Mouse (Mus musculus): ENCODE data around the gene Ppp1r9b. TPM values are rescaled to one million over a fixed set of nuclear protein-coding genes. Genes with fewer than 3 reads are reported as not detected.
"Not testable (repeated sequence)": the region's sequence is repeated elsewhere in the genome, so short reads cannot be mapped to it uniquely, and the experiment has no call there.

Gene Ppp1r9b
- polyA plus RNA-seq (2015; fragmentation: Nextera tagmentation; extraction: Ambion mirVana): 21.5 and 27.9 TPM in 2 replicates

DNA sequence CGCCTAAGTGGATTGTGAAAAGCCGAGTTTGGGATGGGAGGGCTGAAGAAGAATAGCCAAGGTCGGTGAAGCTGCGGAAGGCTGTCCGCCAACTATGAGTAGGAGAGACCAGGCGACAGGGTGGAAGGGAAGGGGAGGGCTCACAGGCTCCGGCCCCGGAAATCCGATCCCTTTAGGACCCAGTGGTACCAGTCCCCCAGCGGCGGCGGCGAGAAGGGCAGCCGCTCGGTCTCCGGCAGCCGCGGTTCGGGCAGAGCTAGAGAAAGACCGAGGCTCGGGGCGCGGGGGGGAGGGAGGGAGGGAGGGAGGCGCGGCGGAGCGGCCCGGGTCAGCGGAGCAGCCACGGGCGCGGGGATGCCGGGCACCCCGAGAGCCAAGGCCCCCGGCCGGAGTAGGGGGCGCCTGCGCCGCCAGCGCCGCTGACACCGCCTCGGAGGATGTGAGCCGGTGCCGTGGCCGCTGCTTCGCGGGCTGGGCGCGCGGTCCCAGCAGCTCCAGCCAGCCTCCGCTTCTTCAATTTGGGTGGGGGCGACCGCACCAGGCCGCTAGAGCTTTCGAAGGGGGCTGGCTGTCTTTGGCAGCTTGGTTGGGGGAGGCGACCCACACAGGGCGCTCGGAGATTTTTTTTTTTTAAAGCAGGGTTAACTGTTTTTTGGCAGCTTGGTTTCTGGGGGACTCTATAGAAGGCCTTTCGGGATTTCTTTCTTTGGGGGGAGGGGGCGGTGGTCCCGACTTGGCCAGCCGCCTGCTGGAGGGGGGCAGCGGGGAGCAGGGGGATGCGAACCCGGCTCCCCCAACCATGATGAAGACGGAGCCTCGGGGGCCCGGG is at the start of gene Ppp1r9b:
TSS of gene Ppp1r9b (plus strand) at position 287 of the 829 bp plus-strand sequence.
- DNase-seq (ENCODE audit: low spot score): peak; percentile 88

DNA sequence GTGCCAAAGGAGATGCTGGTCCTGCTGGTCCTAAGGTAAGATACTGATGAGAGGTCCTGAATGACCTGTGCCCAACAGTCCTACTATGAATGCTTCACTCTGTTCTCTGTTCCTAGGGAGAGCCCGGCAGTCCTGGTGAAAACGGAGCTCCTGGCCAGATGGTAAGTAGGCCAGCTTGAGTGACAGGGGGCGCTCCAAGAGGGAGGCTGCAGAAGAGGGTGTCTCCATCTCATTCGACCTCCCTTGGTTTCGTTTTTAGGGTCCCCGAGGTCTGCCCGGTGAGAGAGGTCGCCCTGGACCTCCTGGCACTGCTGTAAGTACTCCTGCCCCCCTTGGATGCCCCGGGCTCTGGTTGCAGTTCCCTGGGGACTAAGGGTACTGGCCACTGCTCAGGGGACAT is 49.7 kb upstream of the Ppp1r9b start:
- no peak for DNase-seq (ENCODE audit: low spot score)

DNA sequence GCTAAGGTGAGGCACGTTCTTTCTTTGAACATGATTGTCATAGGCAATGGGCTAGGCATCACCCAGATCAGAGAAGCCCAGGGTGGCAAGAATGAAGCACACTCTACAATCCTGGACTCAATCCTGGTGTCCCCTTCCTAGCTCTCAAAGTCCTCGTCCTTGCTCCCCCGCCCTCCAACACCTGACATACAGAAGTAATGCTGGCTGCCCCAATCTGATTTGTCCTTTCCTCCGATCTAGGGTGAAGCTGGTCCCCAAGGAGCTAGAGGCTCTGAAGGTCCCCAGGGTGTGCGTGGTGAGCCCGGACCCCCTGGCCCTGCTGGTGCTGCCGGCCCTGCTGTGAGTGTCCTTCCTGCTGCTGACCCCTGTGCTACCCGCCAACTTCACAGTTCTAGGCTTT is 49.1 kb upstream of the Ppp1r9b start:
- no peak for DNase-seq (ENCODE audit: low spot score)

DNA sequence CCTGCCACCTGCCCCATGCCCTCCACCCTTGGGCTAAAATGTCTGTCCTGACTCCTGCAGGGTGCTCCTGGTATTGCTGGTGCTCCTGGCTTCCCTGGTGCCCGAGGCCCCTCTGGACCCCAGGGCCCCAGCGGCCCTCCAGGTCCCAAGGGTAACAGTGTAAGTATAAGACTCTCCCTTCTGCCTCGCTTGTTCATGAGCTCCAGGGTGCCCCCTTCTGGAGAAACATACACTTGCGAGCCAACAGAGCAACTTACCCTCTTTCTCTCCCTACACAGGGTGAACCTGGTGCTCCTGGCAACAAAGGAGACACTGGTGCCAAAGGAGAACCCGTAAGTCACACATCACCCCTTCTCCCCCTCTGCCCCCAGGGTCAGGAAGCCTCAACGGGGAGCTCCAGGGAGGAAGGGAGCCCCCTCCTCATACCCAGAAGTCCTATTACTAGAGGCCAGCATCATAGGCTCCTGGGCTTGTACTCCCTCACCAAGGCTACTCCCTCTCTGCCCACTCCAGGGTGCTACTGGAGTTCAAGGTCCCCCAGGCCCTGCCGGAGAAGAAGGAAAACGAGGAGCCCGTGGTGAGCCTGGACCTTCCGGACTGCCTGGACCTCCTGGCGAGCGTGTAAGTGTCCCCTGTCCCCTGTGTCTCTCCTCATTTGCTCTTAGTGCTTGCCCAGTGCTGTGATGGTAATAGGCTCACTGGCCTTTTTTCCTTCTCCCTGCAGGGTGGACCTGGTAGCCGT is 48.4 kb upstream of the Ppp1r9b start:
- DNase-seq (ENCODE audit: low spot score): peak; percentile 67

DNA sequence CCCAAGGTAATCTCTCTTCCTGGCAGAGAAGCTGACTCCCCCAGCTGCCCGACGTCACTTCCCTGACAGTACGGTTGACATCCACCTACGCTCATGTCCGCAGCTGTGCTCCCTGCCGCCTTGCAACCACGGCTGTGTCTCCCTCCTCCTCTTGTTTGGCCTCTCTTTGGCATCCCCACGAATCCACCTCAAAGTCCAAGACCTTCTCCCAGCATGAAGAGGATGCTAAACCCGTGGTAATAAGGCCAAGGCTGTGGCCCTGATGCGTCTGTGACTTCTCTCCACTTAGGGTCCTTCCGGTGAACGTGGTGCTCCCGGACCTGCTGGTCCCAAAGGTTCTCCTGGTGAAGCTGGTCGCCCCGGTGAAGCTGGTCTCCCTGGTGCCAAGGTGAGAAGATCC is 47.8 kb upstream of the Ppp1r9b start:
- DNase-seq (ENCODE audit: low spot score): no peak

DNA sequence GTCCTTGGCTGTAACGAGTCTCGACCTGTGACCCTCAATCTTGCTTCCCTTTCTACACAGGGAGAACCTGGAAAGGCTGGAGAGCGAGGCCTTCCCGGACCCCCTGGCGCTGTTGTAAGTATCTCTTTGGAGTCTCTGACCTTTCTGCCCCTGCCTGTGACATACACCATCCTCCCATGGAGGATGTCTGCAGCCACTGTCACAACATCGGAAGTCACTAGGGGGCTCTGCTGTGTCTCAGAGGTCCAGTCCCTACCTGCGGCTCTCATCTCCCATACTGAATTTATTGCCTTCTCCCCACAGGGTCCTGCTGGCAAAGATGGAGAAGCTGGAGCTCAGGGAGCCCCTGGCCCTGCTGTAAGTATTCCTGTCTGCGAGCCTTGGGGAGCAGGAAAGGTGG is 46.5 kb upstream of the Ppp1r9b start:
- peak; percentile 18 for DNase-seq (ENCODE audit: low spot score)

DNA sequence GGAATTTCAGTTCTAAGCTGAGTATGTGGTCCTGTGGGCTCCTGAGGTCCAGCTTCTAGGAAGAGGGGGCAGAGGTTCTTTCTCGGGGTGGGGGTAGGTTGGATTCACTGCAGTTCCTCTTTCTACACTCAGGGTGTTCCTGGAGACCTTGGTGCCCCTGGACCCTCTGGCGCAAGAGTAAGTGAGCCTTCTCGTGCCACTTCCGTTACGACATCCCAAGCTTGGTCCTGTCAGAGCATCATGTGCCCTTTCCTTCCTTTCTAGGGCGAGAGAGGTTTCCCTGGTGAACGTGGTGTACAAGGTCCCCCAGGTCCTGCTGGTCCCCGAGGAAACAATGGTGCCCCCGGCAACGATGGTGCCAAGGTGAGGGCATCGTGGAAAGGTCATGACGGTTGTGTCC is 45.6 kb upstream of the Ppp1r9b start:
- no peak for DNase-seq (ENCODE audit: low spot score)

DNA sequence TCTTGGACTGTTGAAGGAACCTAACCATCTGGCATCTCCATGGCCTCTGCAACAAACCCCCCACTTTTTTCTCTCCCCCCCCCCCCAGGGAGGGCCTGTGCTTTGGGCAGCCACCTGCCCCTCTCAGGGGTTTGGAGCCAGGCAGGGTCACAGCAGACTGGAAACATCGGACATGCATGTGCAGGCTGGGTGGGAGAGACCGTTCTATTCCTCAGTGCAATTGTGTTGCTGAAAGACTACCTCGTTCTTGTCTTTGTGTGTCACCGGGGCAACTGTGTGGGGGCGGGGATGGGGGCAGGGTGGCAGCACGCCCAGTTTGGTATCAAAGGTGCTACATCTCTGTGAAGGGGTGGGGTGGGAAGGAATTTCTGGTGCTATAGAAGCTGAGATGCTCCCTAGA is 38.7 kb upstream of the Ppp1r9b start:
- no peak for DNase-seq (ENCODE audit: low spot score)

DNA sequence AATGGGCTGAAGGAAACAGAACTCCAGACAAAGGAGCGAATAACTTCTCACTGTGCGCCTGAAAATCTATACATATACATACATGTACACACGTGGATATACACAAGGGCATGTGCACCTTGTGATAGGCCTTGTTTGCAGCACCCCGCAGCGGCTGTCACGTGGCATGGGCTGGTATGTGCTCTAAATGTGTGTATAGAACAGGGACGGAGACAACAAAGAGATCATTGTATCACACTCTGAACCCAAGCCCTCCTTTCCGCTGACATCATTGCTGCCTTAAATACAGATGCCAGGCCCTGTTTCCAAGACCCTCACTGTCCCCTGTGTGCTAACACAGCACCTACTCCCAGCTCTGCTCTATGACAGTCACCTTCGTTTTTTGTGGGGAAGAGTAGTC is 35.7 kb upstream of the Ppp1r9b start:
- DNase-seq (ENCODE audit: low spot score): no peak

DNA sequence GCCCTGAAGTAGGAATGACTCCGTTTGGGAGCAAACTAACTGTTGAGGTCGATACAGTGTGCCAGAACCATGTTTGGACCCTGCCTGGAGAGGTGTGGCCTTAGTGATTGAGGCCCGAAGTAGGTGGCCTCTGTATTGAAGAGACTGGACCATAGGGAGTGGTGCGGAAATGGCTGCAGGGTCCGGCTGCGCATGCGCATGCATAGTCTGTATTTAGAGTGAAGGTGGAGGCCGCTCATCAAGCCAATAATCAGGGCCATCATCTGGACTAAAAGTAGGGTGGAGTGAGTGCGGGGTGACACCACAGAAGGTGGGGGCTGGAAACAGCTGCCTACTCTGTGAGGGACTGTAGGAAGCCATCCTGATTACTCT is 33.2 kb upstream of the Ppp1r9b start:
- DNase-seq (ENCODE audit: low spot score): no peak

DNA sequence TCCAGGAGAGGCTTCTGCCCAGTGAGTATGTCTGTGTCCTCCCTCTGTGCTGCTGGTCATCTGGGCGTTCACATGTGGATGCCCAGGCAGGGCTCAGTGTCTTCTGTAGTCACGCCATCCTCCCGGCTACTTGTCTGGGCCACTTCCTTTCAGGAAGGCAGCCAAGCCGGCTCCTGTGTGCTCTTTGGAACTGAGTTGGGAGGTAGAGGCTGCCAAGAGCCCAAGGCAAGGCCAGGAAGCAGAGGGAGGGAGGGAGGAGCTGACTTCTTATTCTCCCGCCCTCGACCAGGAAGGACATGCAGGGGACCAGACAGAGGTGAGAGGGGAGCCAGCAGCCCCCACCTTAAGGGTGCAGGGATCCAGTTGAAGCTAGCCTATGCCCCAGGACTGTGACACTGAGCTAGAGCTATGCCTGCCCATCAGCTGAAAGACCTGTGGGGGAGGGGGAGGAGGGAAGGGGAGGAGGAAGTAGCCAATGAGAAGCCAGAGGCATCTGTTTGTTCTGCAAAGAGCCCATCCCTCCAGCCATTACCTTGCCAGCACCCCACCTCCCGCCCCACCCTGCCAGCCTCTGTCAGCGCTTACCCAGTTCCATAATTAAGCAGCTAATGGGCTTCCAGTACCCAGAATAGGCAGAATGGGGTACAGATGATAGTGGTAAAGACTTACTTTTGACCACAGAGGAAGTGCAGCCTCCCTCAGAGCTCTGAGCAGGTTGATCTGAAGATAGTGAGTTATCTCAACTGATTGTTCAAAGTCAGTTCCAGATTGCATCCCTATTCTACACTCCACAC is 32.6 kb upstream of the Ppp1r9b start:
- DNase-seq (ENCODE audit: low spot score): no peak

DNA sequence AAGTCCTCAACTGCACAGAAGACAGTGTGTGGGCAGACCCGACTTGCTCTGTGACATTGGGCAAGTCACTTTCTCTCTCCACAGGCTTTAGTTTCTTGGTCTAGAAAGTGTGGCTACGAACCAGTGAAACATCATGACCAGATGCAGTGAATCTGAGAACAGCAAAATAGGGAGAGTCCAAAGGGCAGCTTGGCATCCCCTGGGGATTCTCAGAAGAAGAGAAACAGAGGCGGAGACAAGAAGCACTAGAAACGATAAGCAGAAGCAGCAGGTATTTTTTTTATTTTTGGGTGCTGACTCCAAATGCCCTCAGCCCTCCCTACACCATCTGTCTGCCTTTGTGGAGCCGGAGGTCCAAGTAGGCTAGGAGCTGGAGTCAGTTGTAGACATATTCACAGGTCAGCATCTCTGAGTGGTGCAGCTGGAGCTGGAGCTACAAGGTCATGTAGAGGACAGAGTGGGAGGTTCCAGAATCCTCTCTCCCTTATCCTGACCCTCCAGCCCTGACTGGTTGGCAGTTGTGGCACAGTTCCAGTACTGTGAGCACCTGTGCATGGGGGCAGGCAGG is 28.2 kb upstream of the Ppp1r9b start:
- DNase-seq (ENCODE audit: low spot score): no peak

DNA sequence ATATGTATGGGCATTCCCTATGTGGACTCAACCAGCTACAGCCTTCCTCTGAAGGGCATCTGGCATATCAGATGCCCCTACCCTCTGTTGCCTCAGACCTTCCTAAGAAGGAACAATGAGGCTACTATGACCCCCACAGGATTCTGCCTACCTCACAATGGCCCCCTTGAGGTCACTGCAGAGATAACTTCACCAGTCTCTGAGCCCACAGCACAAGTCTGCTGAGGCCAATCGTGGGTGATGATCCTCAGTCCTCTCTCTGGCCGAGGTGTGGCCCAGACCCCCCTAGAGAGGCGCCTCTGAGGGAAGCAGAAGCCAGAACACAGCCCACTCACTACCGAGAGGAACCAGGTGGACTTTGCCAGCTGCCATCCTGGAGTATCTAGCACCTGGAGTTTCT is 23.4 kb upstream of the Ppp1r9b start, which contains the start of gene Hils1:
TSS of gene Hils1 (plus strand) at position 175 of the 400 bp plus-strand sequence.
- DNase-seq (ENCODE audit: low spot score): no peak

DNA sequence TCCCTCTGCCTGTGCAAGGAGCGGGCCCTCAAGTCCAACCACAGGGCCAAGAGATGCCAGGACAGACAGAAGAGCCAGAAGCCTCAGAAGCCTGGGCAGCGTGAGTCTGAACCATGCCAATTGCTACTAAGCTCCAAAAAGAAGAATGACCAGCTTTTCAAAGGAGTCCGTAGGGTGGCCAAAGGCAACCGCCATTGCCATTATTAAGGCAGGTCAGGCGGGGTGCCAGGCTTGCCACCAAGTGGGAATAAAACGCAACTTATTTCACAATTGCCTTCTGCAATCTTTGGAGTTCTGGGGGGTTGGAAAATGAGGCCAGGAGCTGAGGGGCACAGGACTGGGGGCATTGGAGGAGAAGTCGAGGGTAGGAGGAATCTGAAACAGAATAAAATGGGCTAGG is 22.6 kb upstream of the Ppp1r9b start:
- DNase-seq (ENCODE audit: low spot score): no peak

DNA sequence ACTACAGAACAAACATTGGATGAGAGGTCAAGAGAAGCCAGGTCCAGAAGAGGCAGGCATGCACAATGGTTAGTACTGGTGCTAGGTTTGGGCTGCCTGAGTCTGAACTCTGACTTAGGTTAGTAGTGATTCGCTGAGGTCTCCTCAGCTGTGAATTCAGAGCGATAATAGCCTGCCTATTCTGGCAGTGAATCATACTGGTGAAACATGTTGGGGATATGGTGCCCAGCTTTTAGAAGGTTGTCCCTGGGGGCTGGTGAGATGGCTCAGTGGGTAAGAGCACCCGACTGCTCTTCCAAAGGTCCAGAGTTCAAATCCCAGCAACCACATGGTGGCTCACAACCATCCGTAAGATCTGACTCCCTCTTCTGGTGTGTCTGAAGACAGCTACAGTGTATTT is 21.1 kb upstream of the Ppp1r9b start:
- not testable (repeated sequence) for DNase-seq (ENCODE audit: low spot score)

DNA sequence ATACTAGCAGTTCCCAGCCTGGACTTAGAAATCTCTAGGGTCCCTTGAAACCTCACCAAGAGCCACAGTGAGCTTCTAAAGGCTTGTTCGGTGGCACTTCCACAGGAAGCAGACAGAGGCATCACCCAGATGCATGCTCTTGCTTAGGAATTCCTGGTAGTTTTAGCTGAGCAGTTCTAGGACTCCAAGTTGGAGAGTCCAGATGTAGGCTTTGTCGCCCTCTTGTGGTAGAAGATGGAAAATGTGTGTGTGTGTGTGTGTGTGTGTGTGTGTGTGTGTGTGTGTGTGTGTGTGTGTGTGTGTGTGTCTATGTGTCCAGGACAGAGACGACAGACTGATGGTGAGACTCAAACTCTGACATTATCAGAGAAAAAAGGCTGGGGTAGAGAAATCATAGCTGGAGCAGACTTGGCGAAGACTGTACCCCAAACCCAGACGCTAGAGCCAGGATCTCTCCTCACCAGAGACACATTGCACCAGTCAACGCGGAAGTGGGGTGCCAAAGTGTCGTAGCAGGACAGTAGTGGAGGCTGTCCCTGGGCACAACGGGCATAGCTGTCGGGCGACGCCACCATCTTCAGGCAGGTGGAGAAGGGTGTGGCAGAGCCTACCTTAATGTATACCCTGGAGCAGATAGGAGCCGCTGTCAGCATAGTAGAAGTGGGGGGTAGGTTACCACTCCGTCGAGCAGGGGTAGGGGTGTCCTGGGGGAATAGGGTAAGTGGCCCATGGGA is 20.5 kb upstream of the Ppp1r9b start:
- peak; percentile 55 for DNase-seq (ENCODE audit: low spot score)

DNA sequence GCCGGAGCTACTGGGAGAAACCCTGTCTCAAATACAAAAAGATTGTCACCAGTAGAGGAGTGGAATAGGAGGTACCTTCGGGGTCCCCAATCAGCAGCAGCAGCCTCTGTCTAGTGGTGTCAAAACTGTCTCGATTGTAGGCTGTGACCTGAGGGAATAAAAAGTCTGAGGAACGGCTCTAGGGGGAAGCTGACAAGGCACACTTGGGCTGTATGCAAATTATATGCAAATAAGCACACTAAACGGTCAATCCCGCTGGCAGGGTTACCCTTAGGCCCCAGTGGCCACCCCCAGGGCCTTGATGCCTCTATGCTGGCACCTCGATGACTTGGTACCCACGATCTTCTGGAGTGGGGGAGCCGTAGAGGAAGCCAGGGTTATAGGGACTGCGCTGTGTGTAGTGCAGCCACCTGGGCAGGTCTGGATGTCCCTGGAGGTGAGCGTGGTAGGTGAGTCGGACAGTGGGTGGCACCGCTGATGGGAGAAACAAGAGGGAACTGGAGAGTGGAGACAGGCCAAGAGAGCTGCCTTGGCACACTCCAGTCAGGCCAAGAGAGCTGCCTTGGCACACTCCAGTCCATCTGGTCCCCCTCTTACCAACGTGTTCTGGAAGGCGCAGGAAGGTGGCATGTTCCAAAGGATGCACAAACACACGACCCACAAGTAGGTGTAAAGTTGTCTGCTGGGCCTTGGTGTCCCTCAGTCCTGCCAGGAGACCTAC is 18.8 kb upstream of the Ppp1r9b start:
- DNase-seq (ENCODE audit: low spot score): no peak

DNA sequence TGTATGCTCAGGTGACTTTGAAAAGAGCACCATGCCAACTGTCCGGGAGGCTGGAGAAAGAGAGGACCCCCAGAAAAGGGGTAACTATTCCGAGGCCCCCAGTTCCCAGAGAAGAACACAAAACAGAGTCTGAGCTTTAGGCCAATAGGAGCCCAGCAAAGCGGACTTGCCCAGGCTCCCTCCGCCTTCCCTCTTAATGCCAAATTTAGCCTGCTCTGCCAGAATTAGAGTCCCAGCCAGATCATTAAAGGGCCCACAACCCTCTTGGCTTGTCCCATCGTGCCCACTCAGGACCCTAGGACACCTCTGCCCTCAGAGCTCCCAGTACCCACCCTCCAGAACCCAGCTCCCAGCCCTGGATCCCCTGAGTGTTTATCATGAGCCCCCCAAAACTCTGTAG is 17.9 kb upstream of the Ppp1r9b start:
- DNase-seq (ENCODE audit: low spot score): no peak

DNA sequence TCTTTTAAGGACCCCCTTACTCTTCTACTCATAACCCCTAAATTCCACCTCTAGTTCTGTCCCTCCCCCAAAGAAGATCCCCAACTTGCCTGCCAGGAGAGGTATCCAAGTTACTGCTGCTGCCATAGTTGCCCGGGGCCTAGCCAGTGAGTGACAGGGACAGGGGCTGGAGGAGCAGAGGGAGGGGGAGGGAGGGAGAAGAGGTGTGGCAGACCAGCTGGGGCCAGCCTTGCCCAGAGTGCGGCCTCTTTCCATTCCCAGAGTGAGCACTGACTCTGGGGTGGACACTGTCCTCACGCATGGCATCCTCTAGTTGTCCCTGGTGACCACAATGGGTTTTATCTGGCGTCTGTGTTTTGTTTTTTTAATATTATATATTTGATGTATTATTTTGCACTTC is 17.5 kb upstream of the Ppp1r9b start:
- DNase-seq (ENCODE audit: low spot score): no peak

DNA sequence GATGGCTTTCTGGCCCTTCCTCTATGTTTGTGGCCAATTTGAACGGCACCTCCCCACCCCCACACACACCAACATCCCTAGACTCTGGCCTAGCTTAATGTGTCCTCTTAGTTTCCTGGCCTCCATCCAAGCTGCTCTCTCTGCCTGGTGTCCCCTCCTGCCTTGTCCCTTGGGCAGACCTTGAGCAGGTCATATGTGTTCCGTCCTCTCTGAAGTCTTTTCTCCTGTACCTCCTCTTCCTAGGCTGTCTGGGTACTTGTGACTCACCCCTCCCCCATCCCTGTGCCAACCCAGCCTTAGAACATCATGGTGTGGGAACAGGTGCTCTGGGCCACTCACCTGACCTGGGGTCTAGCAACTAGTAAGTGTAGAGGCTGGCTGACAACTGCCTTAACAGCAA is 15.9 kb upstream of the Ppp1r9b start:
- DNase-seq (ENCODE audit: low spot score): no peak
